Mouse (Mus musculus) adrenal gland, adult 2 months (tissue): Measurements from ENCODE around the gene Dda1. TPM values are rescaled to one million over a fixed set of nuclear protein-coding genes. Genes with fewer than 3 reads are reported as not detected.

Source experiments
- DNase-seq: peaks from one replicate; pipeline ENCODE4 v3.0.0; 2021
- polyA plus RNA-seq: library from polyadenylated mRNA; depleted of rRNA; stranded (reverse); fragments of >200 nt; gene quantifications from 2 replicates; pipeline ENCODE4 v1.2.3, GENCODE M21; 2012
- total RNA-seq, 2 experiments: library from RNA; stranded (reverse); gene quantifications; 2 replicates each; pipeline ENCODE4 v1.2.3; 2021

Gene Dda1
- total and polyA plus RNA-seq, 3 experiments: 54.7 to 149 (median 76.7) TPM

DNA sequence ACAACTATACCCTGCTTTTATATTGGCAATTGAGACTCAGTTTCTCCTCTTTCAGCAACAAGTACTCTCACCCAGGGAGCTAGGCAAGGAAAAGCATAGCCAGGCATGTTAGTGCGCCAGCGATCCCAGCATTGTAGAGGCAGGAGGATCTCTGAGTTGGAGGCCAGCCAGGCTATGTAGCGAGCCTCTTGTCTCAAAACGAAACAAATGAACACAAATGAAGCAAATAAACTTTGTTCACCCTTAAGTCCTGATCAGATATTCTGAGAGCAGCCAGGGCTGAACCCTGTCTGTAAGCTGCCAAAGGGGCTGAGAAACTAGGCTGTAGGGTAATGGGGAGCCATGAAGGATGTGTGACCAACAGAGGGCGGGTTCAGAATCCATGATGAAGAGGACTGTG lies 26.8 kb downstream of the Dda1 start:
- DNase-seq: peak; percentile 37

- peak; percentile 98 for DNase-seq
Measured at GRCm38 (mm10) chr8:71496481-71496880, 27.5 kb downstream of the Dda1 start.

DNA sequence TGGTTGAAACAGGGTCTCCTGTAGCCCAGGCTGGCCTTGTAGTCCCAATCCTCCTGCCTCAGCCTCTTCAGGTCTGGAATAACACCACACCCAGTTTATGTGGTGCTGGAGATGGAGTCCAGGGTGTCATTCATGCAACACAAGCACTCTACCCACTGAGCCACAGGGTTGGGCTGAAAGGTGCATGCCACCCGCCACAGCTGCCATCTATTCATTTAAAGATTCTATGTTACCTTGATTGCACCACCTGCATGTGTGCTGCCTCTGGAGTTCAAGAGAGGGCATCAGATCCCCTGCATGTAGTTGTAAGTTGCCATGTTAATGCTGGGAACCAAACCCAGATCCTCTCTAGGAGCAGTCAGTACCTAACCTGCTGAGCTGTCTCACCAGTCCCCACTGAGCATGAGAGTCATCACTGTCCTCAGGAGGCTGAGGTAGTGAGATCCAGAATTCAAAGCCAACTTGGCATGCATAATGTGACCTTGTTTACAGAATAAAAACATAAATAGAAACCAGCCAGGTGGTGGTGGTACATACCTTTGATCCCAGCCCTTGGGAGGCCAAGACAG lies 28.2 kb downstream of the Dda1 start:
- no peak for DNase-seq

GRCm38 (mm10) chr8:71497881-71498501 lies 29.0 kb downstream of the Dda1 start:
- peak; percentile 71 for DNase-seq

- peak; percentile 59 for DNase-seq
Measured at GRCm38 (mm10) chr8:71498816-71499690, 30.1 kb downstream of the Dda1 start.

- DNase-seq: peak; percentile 50
Measured at GRCm38 (mm10) chr8:71504349-71504748, 35.4 kb downstream of the Dda1 start.

- no peak for DNase-seq
Measured at GRCm38 (mm10) chr8:71505326-71505725, 36.3 kb downstream of the Dda1 start.

GRCm38 (mm10) chr8:71505979-71506378 lies 37.0 kb downstream of the Dda1 start:
- peak; percentile 77 for DNase-seq

DNA sequence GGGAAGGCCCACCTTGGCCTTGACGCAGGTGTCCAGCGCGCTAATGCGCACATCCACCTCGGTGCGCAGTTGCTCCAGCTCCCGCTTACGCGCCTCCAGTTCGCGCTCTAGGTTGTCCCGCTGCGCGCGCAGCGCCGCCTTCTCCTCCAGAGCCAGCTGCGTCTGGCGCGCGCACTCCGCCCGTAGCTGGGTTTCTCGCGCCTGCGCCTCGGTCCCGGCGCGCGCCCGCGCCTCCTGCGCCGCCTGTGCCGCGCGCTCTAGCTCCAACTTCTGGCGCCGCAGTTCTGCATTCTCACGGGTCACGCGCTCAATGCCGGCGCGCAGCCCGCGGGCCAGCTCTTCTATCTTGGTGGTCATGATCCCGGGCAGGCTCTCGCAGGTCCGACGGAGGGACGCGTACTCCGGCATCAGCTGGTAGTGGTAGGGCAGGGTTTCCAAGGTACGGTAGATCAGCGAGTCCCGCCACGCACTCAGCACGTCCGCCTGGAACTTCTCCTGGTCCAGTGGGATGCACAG lies 38.6 kb downstream of the Dda1 start:
- DNase-seq: peak; percentile 91

DNA sequence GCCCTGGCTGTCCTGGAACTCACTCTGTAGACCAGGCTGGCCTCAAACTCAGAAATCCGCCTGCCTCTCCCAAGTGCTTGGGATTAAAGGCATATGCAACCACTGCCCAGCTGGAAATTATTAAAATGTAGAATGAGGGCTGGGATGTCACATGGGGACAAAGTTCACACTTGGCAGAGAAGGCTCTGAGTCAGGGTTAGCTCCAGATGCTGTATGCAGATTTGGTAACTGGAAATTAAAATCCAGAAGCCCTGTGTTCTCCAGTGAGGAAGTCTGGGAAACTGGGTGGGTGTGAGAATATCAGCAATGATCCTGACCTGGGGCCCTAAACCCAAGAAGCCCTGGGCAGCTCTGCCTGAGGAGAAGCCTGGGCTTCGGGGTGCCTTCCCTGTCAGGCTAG lies 40.3 kb downstream of the Dda1 start:
- DNase-seq: no peak

DNA sequence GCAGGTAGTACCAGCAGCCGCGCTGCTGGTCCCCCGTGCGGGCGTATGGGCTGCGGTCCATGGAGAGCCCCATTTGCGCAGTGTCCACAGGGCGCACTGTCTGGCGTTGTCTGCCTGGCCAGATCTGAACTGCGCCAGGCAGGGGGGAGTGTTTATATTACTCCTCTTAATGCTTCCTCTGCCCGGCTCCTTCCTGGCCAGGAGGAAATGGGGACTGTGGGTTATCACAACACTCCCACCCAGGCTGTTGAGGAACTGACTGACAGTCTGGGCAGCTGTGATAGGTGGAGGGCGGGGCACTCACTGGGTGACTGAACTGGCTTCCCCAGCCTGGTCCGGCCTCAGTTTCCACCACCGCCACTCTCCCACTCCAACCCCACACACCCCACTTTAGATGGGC lies 42.6 kb downstream of the Dda1 start, which contains the start of gene Plvap:
TSS of gene Plvap (minus strand) at position 109 of the 400 bp plus-strand sequence.
- DNase-seq: peak; percentile 59

DNA sequence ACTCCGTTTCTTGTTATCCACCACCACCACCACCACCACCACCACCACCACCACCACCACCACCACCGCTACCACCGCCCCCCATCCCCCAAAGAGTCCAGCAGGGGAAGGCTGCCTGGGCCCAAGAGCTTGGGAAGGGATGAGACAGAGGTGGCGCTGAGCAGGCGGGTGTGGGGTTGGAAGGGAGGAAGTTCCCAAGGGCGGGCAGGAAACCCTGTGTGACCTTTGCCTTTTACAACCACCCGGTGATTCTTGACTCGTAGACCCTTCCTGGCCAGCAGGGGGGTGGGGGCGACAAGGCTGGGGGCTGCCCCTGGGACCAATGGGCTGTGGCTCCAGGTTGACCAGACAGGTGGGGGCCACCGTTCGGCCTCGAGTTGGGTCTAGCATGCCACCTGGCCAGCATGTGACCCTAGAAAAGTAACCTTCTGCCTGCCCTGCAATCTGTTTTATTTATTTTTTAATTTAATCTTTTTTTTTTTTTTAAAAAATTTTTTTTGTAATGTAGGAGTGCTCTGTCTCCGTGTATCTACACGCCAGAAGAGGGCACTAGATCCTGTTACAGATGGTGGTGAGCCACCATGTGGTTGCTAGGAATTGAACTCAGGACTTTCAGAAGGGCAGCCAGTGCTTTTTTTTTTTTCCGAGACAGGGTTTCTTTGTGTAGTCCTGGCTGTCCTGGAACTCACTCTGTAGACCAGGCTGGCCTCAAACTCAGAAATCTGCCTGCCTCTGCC lies 44.2 kb downstream of the Dda1 start:
- peak; percentile 52 for DNase-seq

DNA sequence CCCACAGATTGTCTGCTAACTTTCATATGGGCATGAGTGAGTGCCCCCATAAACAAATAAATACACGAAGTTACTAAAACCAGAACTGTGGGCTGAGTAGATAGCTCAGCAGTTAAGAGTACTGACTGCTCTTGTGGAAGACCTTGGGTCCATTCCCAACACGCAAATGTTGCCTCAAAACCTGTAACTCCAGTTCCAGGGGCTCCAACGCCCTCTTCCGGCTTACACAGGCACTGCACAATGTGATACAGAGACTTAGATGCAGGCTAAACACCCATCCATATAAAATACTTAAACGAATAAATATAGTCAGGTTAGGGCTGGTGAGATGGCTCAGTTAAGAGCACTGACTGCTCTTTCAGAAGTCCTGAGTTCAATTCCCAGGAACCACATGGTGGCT lies 46.0 kb downstream of the Dda1 start:
- DNase-seq: no peak

- peak; percentile 60 for DNase-seq
Measured at GRCm38 (mm10) chr8:71516786-71517185, 47.8 kb downstream of the Dda1 start.

DNA sequence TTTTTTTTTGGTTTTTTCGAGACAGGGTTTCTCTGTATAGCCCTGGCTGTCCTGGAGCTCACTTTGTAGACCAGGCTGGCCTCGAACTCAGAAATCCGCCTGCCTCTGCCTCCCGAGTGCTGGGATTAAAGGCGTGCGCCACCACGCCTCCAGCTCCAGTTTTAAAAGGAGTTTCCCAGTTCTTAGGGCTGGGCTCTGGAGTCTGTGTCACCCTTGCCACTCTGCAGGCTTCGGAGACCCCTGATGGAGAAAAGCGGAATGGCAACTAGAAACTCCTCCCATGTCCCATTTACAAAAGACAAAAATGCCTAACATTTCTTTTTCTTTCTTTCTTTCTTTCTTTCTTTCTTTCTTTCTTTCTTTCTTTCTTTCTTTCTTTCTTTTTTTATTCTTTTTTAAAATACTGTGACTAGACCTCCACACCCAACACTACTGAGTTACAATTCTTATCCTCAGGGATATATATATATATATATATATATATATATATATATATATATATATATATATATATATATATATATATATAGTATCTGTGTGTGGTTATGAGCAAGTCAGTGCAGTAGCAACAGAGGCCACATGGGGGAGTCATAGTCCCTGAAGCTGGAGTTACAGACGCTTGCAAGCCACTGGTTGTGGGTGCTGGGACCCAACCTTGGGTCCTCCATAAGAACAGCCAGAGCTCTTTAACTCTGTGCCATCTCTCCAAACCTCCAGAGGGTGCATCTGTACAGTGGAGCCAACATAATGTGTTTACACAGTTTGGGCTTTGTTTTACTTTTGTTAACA lies 50.2 kb downstream of the Dda1 start:
- DNase-seq: peak; percentile 72

GRCm38 (mm10) chr8:71521634-71522033 lies 52.6 kb downstream of the Dda1 start:
- peak; percentile 95 for DNase-seq

DNA sequence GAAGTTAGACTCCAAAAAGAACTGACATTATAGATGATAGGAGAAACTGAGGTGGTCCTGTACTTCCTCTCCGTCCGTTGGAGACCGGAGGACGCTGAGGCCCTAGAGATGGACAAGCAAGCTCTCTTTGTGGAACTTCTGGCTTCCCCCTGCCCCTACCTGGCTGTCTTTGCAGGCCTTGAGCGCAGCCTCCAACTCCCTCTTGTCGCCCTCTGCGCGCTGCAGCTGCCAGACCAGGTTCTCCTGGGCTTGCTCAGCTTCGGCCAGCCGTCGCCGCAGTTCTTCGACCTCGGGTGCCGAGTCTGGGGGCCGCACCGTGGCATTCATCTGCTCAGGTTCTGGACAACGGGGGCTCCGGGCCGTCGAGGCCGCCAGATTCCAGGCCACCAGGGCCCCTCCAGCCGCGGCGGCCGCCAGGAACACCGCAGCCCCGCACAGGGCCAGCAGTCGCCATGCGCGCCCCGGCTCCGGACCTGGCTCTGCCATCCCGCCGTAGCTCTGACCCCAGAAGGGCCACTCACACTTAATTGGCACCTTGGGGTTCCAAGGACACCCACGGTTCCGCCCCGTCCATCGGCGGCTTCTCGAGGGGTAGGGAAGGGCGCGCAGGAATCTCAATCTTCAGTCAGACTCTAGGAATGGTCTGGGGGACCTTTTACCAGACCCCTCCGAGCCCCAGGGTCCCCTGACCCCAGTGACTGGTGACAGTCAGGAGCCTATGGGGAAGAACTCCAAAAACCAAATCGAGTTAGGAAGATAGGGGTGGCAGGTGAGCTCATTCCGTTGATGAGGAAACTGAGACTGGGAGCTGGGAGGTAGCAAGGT lies 56.4 kb downstream of the Dda1 start, which contains the start of gene Ccdc194:
TSS of gene Ccdc194 (minus strand) at position 486 of the 825 bp plus-strand sequence.
- no peak for DNase-seq
